Mouse (Mus musculus) stomach, postnatal 0 days (tissue): ENCODE measurements around the gene Atl3.

ENCODE experiments used
- CTCF ChIP-seq: IDR thresholded peaks from 2 replicates; pipeline ENCODE4 v1.5.1; 2016; ENCODE audit warnings: antibody characterized with exemption, low read depth, mild to moderate bottlenecking, moderate library complexity
- EP300 ChIP-seq: optimal IDR thresholded peaks from 2 replicates; pipeline ENCODE3; 2016; ENCODE audit warnings: antibody characterized with exemption

- TF ChIP-seq CTCF (no peak), EP300 (no peak)
Observed at GRCm38 (mm10) chr19:7500701-7501100, 6.9 kb downstream of the Atl3 start.
